21 mouse cellular contexts compared by ENCODE assay signal in the genomic region with DNA sequence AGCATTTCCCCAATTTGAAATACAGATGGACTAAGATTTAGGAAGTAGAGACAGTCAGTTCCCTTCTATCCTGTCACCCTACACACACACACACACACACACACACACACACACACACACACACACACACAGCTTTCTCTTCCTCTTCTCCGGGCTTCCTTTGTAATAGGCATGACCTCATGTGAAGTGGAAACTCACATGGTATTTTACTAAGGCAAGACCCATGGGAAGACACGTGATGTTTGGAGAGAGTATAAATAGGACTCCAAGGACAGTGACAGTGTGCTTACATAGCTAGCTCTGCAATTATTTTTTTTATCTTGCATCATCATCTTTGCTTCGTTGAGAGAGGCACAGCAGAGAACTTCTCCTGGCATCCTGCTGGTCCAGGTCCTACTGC.
DNase-seq lines count a peak whose midpoint lies in the region; ATAC-seq and TF ChIP-seq lines count a peak whose summit lies in the region.
"Had no signal": no experiment of that assay in that cellular context is flagged by ENCODE, and none has a peak within 500 bp of the region (broad histone marks: within the 10 kb centered on the region; RNA-seq: fewer than 3 reads in every experiment).

No protein-coding gene starts in this region.

- dilution Hi-C loops in CH12.LX (cut with MboI; ENCODE audit: extremely low pct_ligation_motif_present, extremely low pct_unique_long_range_greater_than_20kb, low sequenced_read_pairs) = no loop called here

- peaks cover 0 to 18% of the 10 kb centered on the region in 2 experiments; a peak in 2 of 4 replicates for H3K4me1 ChIP-seq in CH12.LX (ENCODE audit: control insufficient read depth in 1 of 2, insufficient read depth in 2 of 2)
- H3K4me1 ChIP-seq: embryonic facial prominence, embryonic 13.5 days; forebrain, embryonic 13.5 days; forebrain, embryonic 15.5 days had no signal

- TF ChIP-seq EP300 in CH12.LX (IDR thresholded peaks at IDR 0.05; ENCODE audit: low read length) = peak; percentile 40; the same call in 1 of the 2 replicates

- no peak for TF ChIP-seq CTCF in CH12.LX (conservative IDR thresholded peaks at IDR 0.05 in 1 of 2, IDR thresholded peaks at IDR 0.05 in 1 of 2; ENCODE audit: low read depth in 2 of 2, low read length in 2 of 2)

- no peak for TF ChIP-seq POLR2A in CH12.LX (IDR thresholded peaks at IDR 0.05; ENCODE audit: low read depth, low read length)

- no peak overlapping the region for H3K9ac ChIP-seq in CH12.LX (ENCODE audit: insufficient read depth, low read depth)
- H3K9ac ChIP-seq: embryonic facial prominence, embryonic 13.5 days; forebrain, embryonic 13.5 days; forebrain, embryonic 15.5 days; forebrain, postnatal 0 days had no signal

- no peak overlapping the region for H3K4me3 ChIP-seq in CH12.LX (replicated peaks in 1 of 3; ENCODE audit: low read depth in 2 of 3, low read length in 2 of 3, poor library complexity in 1 of 3)
- H3K4me3 ChIP-seq: embryonic facial prominence, embryonic 13.5 days; forebrain, embryonic 13.5 days; forebrain, embryonic 15.5 days had no signal

- no peaks in the 10 kb centered on the region for H3K9me3 ChIP-seq in CH12.LX (replicated peaks; ENCODE audit: low read length)
- H3K9me3 ChIP-seq: embryonic facial prominence, embryonic 13.5 days; forebrain, embryonic 13.5 days; forebrain, embryonic 15.5 days had no signal

- no peak overlapping the region for H3K27ac ChIP-seq in CH12.LX (ENCODE audit: insufficient read depth, low read depth)
- H3K27ac ChIP-seq: embryonic facial prominence, embryonic 13.5 days; forebrain, embryonic 13.5 days; forebrain, embryonic 15.5 days had no signal

- no peaks in the 10 kb centered on the region for H3K36me3 ChIP-seq in CH12.LX (replicated peaks in 1 of 2; ENCODE audit: control insufficient read depth in 1 of 2, insufficient read depth in 1 of 2, low read length in 1 of 2)
- H3K36me3 ChIP-seq: embryonic facial prominence, embryonic 13.5 days; forebrain, embryonic 15.5 days had no signal

- H3K27me3 ChIP-seq in CH12.LX (replicated peaks) = no peaks in the 10 kb centered on the region
- H3K27me3 ChIP-seq: embryonic facial prominence, embryonic 13.5 days; forebrain, embryonic 13.5 days; forebrain, embryonic 15.5 days had no signal

- in situ Hi-C loops in CH12.LX (cut with MboI; ENCODE audit: low pct_ligation_motif_present, low pct_unique_long_range_greater_than_20kb, low sequenced_read_pairs) = no loop called here

- H3K4me2 ChIP-seq in CH12.LX (ENCODE audit: insufficient read depth, low read depth, poor library complexity, severe bottlenecking) = no peak overlapping the region
- H3K4me2 ChIP-seq: embryonic facial prominence, embryonic 13.5 days; forebrain, embryonic 13.5 days; forebrain, embryonic 15.5 days had no signal

- DNase-seq in 3T3-L1 (ENCODE audit: low read depth, low spot score) = peak; percentile 34
- peak; percentile 8 for DNase-seq in 416B (ENCODE audit: low read depth)
- peak; percentile 61 for DNase-seq in CH12.LX (ENCODE audit: extremely low read depth)
- no peak for DNase-seq in retina, postnatal 1 day
- DNase-seq: adrenal gland, postnatal 10 days; adrenal gland, postnatal 25 days; B cell, adult 2 months; cerebellum, adult 11-12 months; cerebellum, adult 2 months; cerebellum, adult 9-10 months; cerebellum, postnatal 10 days; forebrain, postnatal 0 days had no signal

- no peaks in the 10 kb centered on the region for H3K79me2 ChIP-seq in CH12.LX (replicated peaks; ENCODE audit: control insufficient read depth, extremely low read depth, insufficient read depth, poor library complexity, severe bottlenecking)

- peak; percentile 17; the same call in 1 of the 2 replicates for ATAC-seq in granulocyte monocyte progenitor cell, adult 5-6 weeks (replicated peaks; ENCODE audit: poor library complexity, severe bottlenecking)
- ATAC-seq in megakaryocyte, adult 5-6 weeks (ENCODE audit: poor library complexity, severe bottlenecking) = no peak
- no peak for ATAC-seq in activated CD4-positive, CD25-positive, alpha-beta regulatory T cell, adult 4 months
- no peak for ATAC-seq in cerebellum, adult (ENCODE audit: insufficient number of reproducible peaks, low FRiP score, low TSS enrichment)
- ATAC-seq: CD4-positive, CD25-positive, alpha-beta regulatory T cell, adult 4 months; forebrain, embryonic 13.5 days; forebrain, embryonic 15.5 days; forebrain, postnatal 0 days; Patski had no signal

- TF ChIP-seq RAD21 in CH12.LX (IDR thresholded peaks at IDR 0.05; ENCODE audit: low read depth, low read length) = no peak

TF ChIP-seq in CH12.LX, 34 proteins besides CTCF, POLR2A, EP300 and RAD21:
- TF ChIP-seq MYC (IDR thresholded peaks at IDR 0.05; ENCODE audit: low read depth, low read length) = no peak
- TF ChIP-seq POLR2AphosphoS2 (IDR thresholded peaks at IDR 0.05; ENCODE audit: low read depth, low read length) = no peak
- no peak for TF ChIP-seq E2F4 (IDR thresholded peaks at IDR 0.05; ENCODE audit: insufficient replicate concordance, low read depth, low read length)
- TF ChIP-seq USF1 (IDR thresholded peaks at IDR 0.05; ENCODE audit: low read depth, low read length) = no peak
- no peak for TF ChIP-seq USF2 (conservative IDR thresholded peaks at IDR 0.05; ENCODE audit: low read depth, low read length)
- no peak for TF ChIP-seq PAX5 (IDR thresholded peaks at IDR 0.05; ENCODE audit: low read length)
- no peak for TF ChIP-seq ZC3H11A (IDR thresholded peaks at IDR 0.05; ENCODE audit: low read depth, low read length)
- TF ChIP-seq ZMIZ1 (IDR thresholded peaks at IDR 0.05; ENCODE audit: low read depth, low read length) = no peak
- TF ChIP-seq ETS1 (conservative IDR thresholded peaks at IDR 0.05; ENCODE audit: low read depth, low read length) = peak; percentile 59
- TF ChIP-seq RCOR1 (conservative IDR thresholded peaks at IDR 0.05; ENCODE audit: low read depth, low read length) = no peak
- no peak for TF ChIP-seq CHD1 (IDR thresholded peaks at IDR 0.05; ENCODE audit: low read depth, low read length)
- TF ChIP-seq CHD2 (IDR thresholded peaks at IDR 0.05; ENCODE audit: low read length) = no peak
- peak; percentile 11; the same call in 1 of the 2 replicates for TF ChIP-seq JUN (IDR thresholded peaks at IDR 0.05; ENCODE audit: insufficient read depth, low read depth, low read length)
- TF ChIP-seq IRF4 (IDR thresholded peaks at IDR 0.05; ENCODE audit: low read depth, low read length) = peak; percentile 40; the same call in 1 of the 2 replicates
- no peak for TF ChIP-seq HCFC1 (IDR thresholded peaks at IDR 0.05; ENCODE audit: low read depth, low read length)
- no peak for TF ChIP-seq SIN3A (IDR thresholded peaks at IDR 0.05; ENCODE audit: low read length)
- peak; percentile 76; the same call in 1 of the 2 replicates for TF ChIP-seq BHLHE40 (IDR thresholded peaks at IDR 0.05; ENCODE audit: low read depth, low read length)
- no peak for TF ChIP-seq SMC3 (IDR thresholded peaks at IDR 0.05; ENCODE audit: low read depth, low read length)
- no peak for TF ChIP-seq ZKSCAN1 (IDR thresholded peaks at IDR 0.05; ENCODE audit: borderline replicate concordance, low read depth, low read length)
- TF ChIP-seq MAFK (IDR thresholded peaks at IDR 0.05; ENCODE audit: insufficient replicate concordance, low read length) = no peak
- no peak for TF ChIP-seq TCF12 (IDR thresholded peaks at IDR 0.05; ENCODE audit: low read depth, low read length)
- peak; percentile 24; the same call in 1 of the 2 replicates for TF ChIP-seq MEF2A (IDR thresholded peaks at IDR 0.05; ENCODE audit: borderline replicate concordance, low read depth, low read length)
- TF ChIP-seq ZNF384 (IDR thresholded peaks at IDR 0.05; ENCODE audit: low read depth, low read length) = no peak
- TF ChIP-seq TBP (conservative IDR thresholded peaks at IDR 0.05; ENCODE audit: low read depth, low read length) = no peak
- TF ChIP-seq ELF1 (IDR thresholded peaks at IDR 0.05; ENCODE audit: low read depth, low read length) = no peak
- TF ChIP-seq UBTF (IDR thresholded peaks at IDR 0.05; ENCODE audit: low read depth, low read length) = no peak
- no peak for TF ChIP-seq NELFE (IDR thresholded peaks at IDR 0.05; ENCODE audit: low read depth, low read length)
- TF ChIP-seq MAZ (IDR thresholded peaks at IDR 0.05; ENCODE audit: low read depth, low read length) = no peak
- no peak for TF ChIP-seq MXI1 (IDR thresholded peaks at IDR 0.05; ENCODE audit: low read depth, low read length)
